Mouse (Mus musculus): ENCODE results near the gene Vmn1r192.
"Not testable (repeated sequence)": the region's sequence is repeated elsewhere in the genome, so short reads cannot be mapped to it uniquely, and the experiment has no call there.

The Vmn1r192 gene

GRCm38 (mm10) chr13:22191041-22191440, at the start of gene Vmn1r192:
Gene Vmn1r192, minus strand, starts transcription at chr13:22191141.
- DNase-seq (ENCODE audit: low spot score) = no peak

GRCm38 (mm10) chr13:22223060-22223459, 32.1 kb upstream of the Vmn1r192 start, which contains the start of gene Vmn1r193:
Gene Vmn1r193, minus strand, starts transcription at chr13:22223160.
- not testable (repeated sequence) for DNase-seq (ENCODE audit: low spot score)

- not testable (repeated sequence) for DNase-seq (ENCODE audit: low spot score)
These were observed 1.8 kb upstream of the Vmn1r192 start for GRCm38 (mm10) chr13:22192756-22193155.

GRCm38 (mm10) chr13:22190385-22190784, 556 bp downstream of the Vmn1r192 start:
- DNase-seq (ENCODE audit: low spot score) = no peak

GRCm38 (mm10) chr13:22189313-22189712, 1.6 kb downstream of the Vmn1r192 start:
- DNase-seq (ENCODE audit: low spot score) = no peak

- DNase-seq (ENCODE audit: low spot score) = no peak
These were observed 7.1 kb downstream of the Vmn1r192 start, which contains the start of gene Vmn1r191 for GRCm38 (mm10) chr13:22183869-22184268. Gene Vmn1r191, minus strand, starts transcription at chr13:22183969.

GRCm38 (mm10) chr13:22168416-22168815, 22.5 kb downstream of the Vmn1r192 start:
- DNase-seq (ENCODE audit: low spot score) = no peak

- DNase-seq (ENCODE audit: low spot score) = not testable (repeated sequence)
These were observed 54.2 kb downstream of the Vmn1r192 start for GRCm38 (mm10) chr13:22136495-22137293.
